Mouse (Mus musculus) kidney, embryonic 16.5 days (tissue): ENCODE measurements around the gene Csnk2b. TPM values are rescaled to one million over a fixed set of nuclear protein-coding genes. Genes with fewer than 3 reads are reported as not detected.

Source experiments
- ATAC-seq: fragments of 200-750 bp; cut with Nextera tagmentation; 2 replicates; pipeline ENCODE4 v1.8.0; 2017; ENCODE audit warnings: moderate TSS enrichment; ENCODE audit not compliant: low FRiP score, low TSS enrichment
- H3K27ac ChIP-seq: fragments of 300-500 bp; sonication (generic); 2 replicates; pipeline ENCODE4 v1.5.1; 2014; ENCODE audit warnings: low read length
- H3K27me3 ChIP-seq: fragments of 300-500 bp; sonication (generic); 2 replicates; pipeline ENCODE4 v1.6.1; 2014; ENCODE audit warnings: low read length, control low read depth, mixed read lengths; ENCODE audit not compliant: insufficient read depth
- H3K36me3 ChIP-seq: fragments of 300-500 bp; sonication (generic); 2 replicates; pipeline ENCODE4 v1.6.1; 2014; ENCODE audit warnings: low read length, control low read depth, mixed read lengths; ENCODE audit not compliant: insufficient read depth
- H3K4me1 ChIP-seq: fragments of 300-500 bp; sonication (generic); 2 replicates; pipeline ENCODE4 v1.6.1; 2014; ENCODE audit warnings: low read length, control low read depth, mixed read lengths; ENCODE audit not compliant: insufficient read depth
- H3K4me2 ChIP-seq: fragments of 300-500 bp; sonication (generic); replicated peaks from 2 replicates; pipeline ENCODE4 v1.6.1; 2014; ENCODE audit warnings: low read depth, low read length
- H3K4me3 ChIP-seq: fragments of 300-500 bp; sonication (generic); 2 replicates; pipeline ENCODE4 v1.5.1; 2014; ENCODE audit warnings: mild to moderate bottlenecking, low read length
- H3K9ac ChIP-seq: fragments of 300-500 bp; sonication (generic); replicated peaks from 2 replicates; pipeline ENCODE4 v1.6.1; 2014; ENCODE audit warnings: low read length
- H3K9me3 ChIP-seq: fragments of 300-500 bp; sonication (generic); 2 replicates; pipeline ENCODE4 v1.6.1; 2016; ENCODE audit warnings: low read length, control low read depth
- WGBS: fragments of 180-500 bp; shearing (Covaris S2); extraction: QIAGEN DNeasy Blood & Tissue Kit; methylation state at CpG from one replicate; pipeline ENCODE4 v1.1.7; 2014; 5-methylcytosine and 5-hydroxymethylcytosine counted together
- polyA plus RNA-seq: library from polyadenylated mRNA; unstranded; fragments of >200 nt; fragmentation: Nextera tagmentation; extraction: Ambion mirVana; gene quantifications from 2 replicates; pipeline ENCODE4 v1.2.1, GENCODE M21; 2015

The Csnk2b gene
- polyA plus RNA-seq, 1 experiment from 2014 or later: 293 TPM

DNA sequence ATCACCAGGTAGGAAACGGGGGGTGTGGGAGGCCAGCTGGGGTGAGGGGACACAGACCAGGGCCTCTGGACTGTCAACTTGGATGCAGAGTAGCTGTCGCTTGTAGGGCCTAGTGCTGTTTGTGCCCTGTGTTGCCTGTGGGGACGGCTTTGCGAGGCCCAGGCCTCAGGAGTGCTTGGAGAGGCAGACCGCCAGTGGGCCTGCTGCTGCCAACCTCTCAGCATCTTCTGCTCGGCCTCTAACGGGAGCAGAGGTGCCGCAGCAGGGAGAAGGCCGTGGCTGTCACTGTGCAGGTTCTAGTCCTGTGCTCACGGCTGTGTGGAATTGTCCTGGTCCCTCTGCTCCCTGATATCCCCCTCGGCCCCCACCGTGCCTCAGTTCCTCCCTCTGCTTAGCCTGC, 25.3 kb downstream of the Csnk2b start:
- 78% methylated on average over 12 of the region's 12 CpGs for WGBS
- no peak for ATAC-seq
- H3K4me1 ChIP-seq: peaks cover 28% of the 10 kb centered on the region

GRCm38 (mm10) chr17:35094475-35095365, 27.1 kb downstream of the Csnk2b start:
- no peak for ATAC-seq
- no peaks in the 10 kb centered on the region for H3K27me3 ChIP-seq
- no peaks in the 10 kb centered on the region for H3K9me3 ChIP-seq
- H3K36me3 ChIP-seq: peaks cover 60% of the 10 kb centered on the region
- no peak overlapping the region for H3K4me3 ChIP-seq
- H3K9ac ChIP-seq: no peak overlapping the region
- no peak overlapping the region for H3K27ac ChIP-seq
- peaks cover 23% of the 10 kb centered on the region for H3K4me1 ChIP-seq
- 90% methylated on average over 15 of the region's 15 CpGs for WGBS
- no peak overlapping the region for H3K4me2 ChIP-seq

More for the DNA sequence above, 25.3 kb downstream of the Csnk2b start:
- no peaks in the 10 kb centered on the region for H3K9me3 ChIP-seq
- no peak overlapping the region for H3K4me3 ChIP-seq
- H3K27me3 ChIP-seq: no peaks in the 10 kb centered on the region
- no peak overlapping the region for H3K4me2 ChIP-seq
- H3K9ac ChIP-seq: peak overlapping the region; percentile 35; the same call in 1 of the 2 replicates
- peaks cover 72% of the 10 kb centered on the region for H3K36me3 ChIP-seq
- no peak overlapping the region for H3K27ac ChIP-seq

- H3K9ac ChIP-seq: no peak overlapping the region
- H3K4me2 ChIP-seq: no peak overlapping the region
- H3K9me3 ChIP-seq: no peaks in the 10 kb centered on the region
- H3K27ac ChIP-seq: peak overlapping the region; percentile 53; the same call in 1 of the 2 replicates
- H3K4me1 ChIP-seq: peaks cover 23% of the 10 kb centered on the region
- no peaks in the 10 kb centered on the region for H3K27me3 ChIP-seq
- no peak overlapping the region for H3K4me3 ChIP-seq
- WGBS: 75% methylated on average over 14 of the region's 14 CpGs
- ATAC-seq: no peak
- peaks cover 48% of the 10 kb centered on the region for H3K36me3 ChIP-seq
These were observed 29.3 kb downstream of the Csnk2b start for GRCm38 (mm10) chr17:35092403-35093198.

DNA sequence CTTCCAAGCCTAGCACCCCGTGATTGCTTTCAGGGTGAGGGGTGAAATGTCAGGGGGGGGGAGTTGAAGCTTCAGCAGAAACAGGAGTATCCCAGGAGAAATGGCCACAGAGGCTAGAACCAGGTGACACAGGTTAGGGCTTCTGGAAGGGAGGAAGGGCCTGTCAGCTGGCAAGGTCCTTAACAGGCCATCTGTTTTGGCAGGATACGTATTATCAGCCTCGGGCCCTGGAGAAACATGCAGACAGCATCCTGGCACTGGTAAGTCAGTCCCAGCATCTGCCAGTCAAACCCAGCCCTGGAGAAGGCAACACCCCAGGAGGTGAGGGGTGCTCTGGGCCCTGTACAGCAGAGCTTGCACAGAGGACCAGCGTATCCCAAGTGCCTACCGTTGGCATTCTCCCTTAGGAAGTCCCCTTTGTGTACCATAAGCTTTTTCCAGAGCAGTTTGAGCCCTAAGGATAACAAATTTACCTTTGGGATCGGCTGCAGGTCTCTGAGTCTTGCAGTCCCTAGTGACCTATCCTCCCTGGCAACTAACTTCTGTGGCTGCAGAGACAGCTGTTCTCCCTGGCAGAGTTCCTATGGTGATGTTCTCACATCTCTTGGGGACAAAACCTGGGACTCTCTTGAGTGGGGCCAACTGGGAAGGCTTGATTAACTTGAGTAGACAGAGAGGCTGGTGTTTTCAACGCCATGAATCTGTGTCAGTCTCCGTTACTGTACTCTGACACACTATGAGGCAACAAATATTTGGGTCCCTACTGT, 31.5 kb downstream of the Csnk2b start:
- no peaks in the 10 kb centered on the region for H3K9me3 ChIP-seq
- peak overlapping the region; percentile 81 for H3K4me2 ChIP-seq
- 61% methylated on average over 8 of the region's 8 CpGs for WGBS
- no peak for ATAC-seq
- H3K9ac ChIP-seq: peak overlapping the region; percentile 91
- H3K36me3 ChIP-seq: peaks cover 29% of the 10 kb centered on the region
- peaks cover 21% of the 10 kb centered on the region for H3K4me1 ChIP-seq
- H3K4me3 ChIP-seq: peak overlapping the region; percentile 73
- no peaks in the 10 kb centered on the region for H3K27me3 ChIP-seq
- H3K27ac ChIP-seq: peak overlapping the region; percentile 97; the same call in 1 of the 2 replicates

DNA sequence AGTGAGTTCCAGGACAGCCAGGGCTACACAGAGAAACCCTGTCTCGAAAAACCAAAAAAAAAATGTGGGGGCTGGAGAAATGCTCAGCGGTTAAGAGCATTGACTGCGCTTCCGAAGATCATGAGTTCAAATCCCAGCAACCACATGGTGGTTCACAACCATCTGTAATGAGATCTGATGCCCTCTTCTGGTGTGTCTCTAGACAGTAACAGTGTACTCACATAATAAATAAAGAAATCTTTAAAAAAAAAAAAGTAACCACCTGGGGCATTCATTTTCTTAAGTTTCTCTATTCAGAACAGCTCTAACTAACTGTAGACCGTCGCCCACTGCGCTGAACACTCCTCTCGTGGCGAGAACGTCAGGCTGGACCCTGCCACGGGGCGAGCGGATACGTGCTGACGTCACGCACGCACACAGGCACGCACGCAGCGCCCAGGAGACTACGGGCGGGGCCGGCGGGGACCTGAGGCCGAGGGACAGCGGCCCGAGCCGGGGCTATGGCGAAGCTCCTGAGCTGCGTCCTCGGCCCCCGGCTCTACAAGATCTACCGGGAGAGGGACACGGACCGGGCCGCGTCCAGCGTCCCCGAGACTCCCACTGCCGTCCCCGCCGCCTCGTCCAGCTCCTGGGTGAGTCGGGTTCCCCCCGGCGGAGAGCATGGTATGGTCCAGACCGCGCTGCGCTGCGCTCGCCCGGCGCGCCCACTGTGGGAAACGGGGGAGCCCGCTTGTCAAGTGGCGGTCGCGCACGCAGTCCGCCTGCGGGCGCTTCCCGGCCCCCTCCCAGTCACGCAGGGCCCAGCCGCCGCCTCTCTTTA, 32.8 kb downstream of the Csnk2b start, which contains the start of gene Abhd16a:
Gene Abhd16a, plus strand, starts transcription at position 439 of the 820 bp plus-strand sequence.
- ATAC-seq: peak; percentile 97
- WGBS: 3% methylated on average over 61 of the region's 67 CpGs

DNA sequence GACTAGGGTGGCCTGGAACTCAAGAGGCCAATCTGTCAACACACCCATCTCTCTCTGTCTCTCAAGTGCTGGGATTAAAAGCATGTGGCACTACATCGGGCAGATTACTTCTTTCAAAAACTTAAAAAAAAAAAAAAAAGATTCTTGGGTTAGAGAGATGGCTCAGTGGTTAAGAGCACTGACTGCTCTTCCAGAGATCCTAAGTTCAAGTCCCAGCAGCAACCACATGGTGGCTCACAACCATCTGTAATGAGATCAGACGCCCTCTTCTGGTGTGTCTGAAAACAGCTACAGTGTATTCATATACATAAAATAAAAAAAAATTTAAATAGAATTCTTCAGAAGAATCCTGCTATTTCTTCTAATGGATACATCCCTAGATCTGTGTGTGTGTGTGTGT, 33.7 kb downstream of the Csnk2b start:
- 51% methylated on average over 2 of the region's 2 CpGs for WGBS
- Histone ChIP-seq H3K36me3 (peaks cover 16% of the 10 kb centered on the region), H3K4me3 (no peak overlapping the region), H3K27ac (no peak overlapping the region), H3K4me1 (peaks cover 21% of the 10 kb centered on the region), H3K4me2 (no peak overlapping the region), H3K27me3 (no peaks in the 10 kb centered on the region), H3K9ac (no peak overlapping the region), H3K9me3 (no peaks in the 10 kb centered on the region)
- no peak for ATAC-seq

More for the DNA sequence above, 32.8 kb downstream of the Csnk2b start, which contains the start of gene Abhd16a:
- Histone ChIP-seq H3K9ac (peak within 1 kb of the TSS; percentile 91), H3K27ac (peak within 1 kb of the TSS; percentile 97), H3K4me1 (peaks cover 21% of the 10 kb centered on the region), H3K4me2 (peak within 1 kb of the TSS; percentile 81), H3K36me3 (peaks cover 18% of the 10 kb centered on the region), H3K9me3 (no peaks in the 10 kb centered on the region), H3K4me3 (peak within 1 kb of the TSS; percentile 73), H3K27me3 (no peaks in the 10 kb centered on the region)

GRCm38 (mm10) chr17:35085208-35085865, 36.5 kb downstream of the Csnk2b start, which contains the start of gene Ly6g6f:
TSS of gene Ly6g6f (minus strand) at chr17:35085610.
- ATAC-seq: no peak

DNA sequence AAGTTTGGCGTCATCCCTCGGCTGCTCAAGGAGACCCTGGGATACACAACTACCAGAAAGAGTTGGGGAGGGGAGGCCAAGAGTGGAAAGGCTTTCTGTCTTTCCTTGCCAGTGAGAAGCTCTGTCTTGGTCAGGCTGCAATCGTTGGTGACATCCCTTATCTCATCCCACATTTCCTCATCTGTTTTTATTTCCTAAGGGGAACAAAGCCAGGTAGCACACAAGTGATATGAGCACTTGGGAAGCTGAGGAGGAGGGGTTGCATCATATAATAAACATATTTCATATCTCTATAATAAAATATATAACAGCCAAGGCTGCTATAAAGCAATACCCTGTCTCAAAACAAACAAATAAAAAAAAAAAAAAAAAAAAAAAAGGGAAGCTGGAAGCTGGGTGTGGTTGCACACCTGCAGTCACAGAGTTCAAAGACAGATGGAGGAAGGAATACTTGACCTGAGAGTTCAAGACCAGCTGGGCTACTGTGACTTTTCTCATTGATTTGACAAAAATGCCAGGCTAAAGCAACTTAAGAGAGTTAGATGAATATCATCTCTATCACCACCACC, 37.8 kb downstream of the Csnk2b start:
- 66% methylated on average over 3 of the region's 3 CpGs for WGBS
- no peak overlapping the region for H3K4me3 ChIP-seq
- ATAC-seq: no peak
- H3K27ac ChIP-seq: no peak overlapping the region
- H3K9ac ChIP-seq: no peak overlapping the region
- H3K27me3 ChIP-seq: no peaks in the 10 kb centered on the region
- H3K36me3 ChIP-seq: no peaks in the 10 kb centered on the region
- H3K4me2 ChIP-seq: no peak overlapping the region
- no peaks in the 10 kb centered on the region for H3K4me1 ChIP-seq
- H3K9me3 ChIP-seq: no peaks in the 10 kb centered on the region

More at GRCm38 (mm10) chr17:35085208-35085865, 36.5 kb downstream of the Csnk2b start, which contains the start of gene Ly6g6f:
- Histone ChIP-seq H3K27ac (no peak within 1 kb of the TSS), H3K36me3 (no peaks in the 10 kb centered on the region), H3K4me2 (no peak within 1 kb of the TSS), H3K9ac (no peak within 1 kb of the TSS), H3K4me1 (peaks cover 7% of the 10 kb centered on the region), H3K4me3 (no peak within 1 kb of the TSS), H3K9me3 (no peaks in the 10 kb centered on the region), H3K27me3 (no peaks in the 10 kb centered on the region)
- 74% methylated on average over 7 of the region's 7 CpGs for WGBS
